Mouse (Mus musculus) regulatory T cell (primary cell): ENCODE data around the gene Ankrd50.

Source experiments
- in situ Hi-C: fragments of 300-600 bp; cut with MboI, MseI; formaldehyde crosslinking; loops from one replicate; pipeline ENCODE4 v1.15.1; 2025; ENCODE audit warnings: high pct_unique_total_duplicates

The Ankrd50 gene

DNA sequence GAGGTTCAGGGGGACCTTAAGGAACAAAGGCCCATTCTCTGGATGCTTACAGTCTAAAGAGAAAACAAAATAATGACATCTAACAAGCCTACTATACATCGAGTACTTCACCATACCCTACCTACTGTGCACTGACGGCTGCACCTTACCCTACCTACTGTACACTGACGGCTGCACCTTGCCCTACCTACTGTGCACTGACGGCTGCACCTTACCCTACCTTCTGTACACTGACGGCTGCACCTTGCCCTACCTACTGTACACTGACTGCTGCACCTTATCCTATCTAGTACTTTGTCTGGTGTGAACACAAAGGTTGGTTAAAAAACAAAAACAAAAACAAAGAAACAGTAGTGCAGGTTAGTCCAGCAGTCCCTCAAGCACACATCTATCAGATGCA is 18.5 kb downstream of the Ankrd50 start:
- in situ Hi-C loops: no loop called here

DNA sequence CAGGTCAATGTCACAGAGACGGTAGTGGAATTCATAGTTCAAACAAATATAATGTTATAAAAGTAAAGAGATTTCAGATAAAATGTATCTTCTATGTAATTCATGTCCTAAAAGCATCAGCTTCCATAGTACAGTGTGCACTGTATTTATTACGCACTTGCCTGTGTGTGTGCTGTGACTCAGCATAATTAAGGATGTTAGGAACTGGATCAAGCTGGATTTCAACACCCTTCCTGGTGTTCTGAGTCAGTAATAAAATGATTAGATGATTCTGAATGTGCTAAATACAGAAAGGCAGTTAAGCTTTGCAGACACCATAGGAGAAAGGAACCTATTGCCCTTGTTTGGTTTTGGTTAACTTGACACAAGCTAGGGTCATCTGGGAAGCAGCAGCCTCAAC is 21.5 kb downstream of the Ankrd50 start:
- in situ Hi-C loops: no loop called here

DNA sequence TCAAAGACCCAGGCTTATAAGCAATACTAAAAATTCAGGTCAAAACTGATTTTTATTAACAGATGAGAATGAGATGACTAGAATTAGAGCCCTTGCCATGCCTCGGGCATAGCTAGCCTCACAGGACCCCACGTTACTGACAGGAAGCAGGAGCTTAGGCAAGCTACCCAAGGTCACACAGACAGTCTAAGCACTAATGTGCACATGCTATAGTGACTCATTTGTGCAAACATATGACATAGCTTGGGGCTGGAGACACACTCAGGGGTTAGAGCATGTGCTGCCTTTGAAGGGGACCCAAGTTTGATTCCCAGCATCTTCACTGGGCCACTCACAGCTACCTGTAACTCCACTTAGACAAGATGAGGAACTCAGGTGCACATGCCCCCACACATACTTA is 22.9 kb downstream of the Ankrd50 start:
- in situ Hi-C loops: no loop called here

DNA sequence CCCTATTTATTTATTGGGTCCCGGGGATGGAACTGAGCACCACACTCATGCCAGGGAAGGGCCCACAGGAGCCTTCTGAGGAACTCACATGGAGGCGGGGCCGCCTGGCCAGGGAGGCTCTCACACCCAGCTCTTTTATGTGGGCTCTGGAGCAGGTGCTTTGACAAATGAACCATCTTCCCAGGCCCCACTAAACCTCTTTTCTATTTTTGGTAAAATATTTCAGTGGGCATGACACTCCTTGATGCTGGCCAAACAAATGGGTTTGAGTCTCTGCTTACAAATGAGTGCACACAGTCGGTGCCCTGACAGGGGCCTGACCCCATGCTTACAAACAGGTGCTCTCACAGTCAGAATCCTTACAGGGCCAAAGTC is 24.4 kb downstream of the Ankrd50 start:
- in situ Hi-C loops: no loop called here

DNA sequence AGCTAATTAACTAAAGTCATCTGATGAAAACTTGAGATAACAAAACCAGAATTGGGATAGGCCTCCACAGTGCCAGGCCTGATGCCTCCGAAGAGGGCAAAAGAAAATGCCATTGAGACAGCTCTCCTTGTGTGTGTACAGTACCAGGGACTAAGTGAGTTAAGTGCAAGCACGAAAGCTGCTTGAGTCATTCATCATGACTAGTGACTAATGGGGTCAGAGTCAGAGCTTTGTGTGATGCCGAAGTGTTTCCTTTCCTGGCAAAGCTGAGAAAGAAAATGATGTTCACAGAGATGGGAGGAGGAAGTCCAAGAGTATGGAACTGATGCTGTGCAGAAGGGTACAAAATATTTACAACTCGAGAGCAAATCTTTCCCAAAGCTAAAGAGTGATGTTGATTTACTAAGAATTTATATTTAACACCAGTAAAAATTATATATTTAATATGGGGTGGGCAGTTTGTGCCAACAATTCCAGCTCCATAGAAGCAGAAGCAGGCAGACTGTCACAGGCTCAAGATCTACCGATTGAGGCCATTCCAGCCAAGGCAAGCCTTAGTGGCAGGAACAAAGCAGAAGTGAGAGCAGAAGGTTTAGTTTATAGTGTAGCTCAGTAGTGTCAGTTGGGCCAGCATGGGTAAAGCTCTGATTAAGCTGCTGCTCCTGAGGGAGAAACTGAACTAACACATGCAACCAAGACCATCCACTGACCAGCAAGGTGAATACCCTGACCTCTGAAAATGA is 25.0 kb downstream of the Ankrd50 start:
- in situ Hi-C loops: no loop called here

DNA sequence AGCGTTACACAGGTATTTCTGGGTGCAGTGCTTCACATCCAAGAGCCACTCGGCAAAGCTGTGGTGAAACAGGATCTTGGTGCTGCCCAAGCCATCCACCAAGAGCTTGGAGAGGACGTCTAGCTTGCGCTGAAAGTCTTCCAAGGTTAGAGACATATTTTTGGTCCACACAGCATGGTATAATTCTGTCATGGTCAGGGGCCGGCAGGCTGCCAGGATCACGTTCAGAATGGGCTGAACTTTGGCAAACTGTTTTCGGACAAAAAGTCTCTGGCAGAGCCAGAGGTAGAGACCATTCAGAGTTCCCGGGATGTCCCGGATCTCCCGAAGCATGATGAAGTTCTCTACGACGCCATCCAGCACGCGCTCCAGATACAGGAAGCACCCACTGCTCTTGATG is 27.6 kb downstream of the Ankrd50 start:
- in situ Hi-C loops: no loop called here

DNA sequence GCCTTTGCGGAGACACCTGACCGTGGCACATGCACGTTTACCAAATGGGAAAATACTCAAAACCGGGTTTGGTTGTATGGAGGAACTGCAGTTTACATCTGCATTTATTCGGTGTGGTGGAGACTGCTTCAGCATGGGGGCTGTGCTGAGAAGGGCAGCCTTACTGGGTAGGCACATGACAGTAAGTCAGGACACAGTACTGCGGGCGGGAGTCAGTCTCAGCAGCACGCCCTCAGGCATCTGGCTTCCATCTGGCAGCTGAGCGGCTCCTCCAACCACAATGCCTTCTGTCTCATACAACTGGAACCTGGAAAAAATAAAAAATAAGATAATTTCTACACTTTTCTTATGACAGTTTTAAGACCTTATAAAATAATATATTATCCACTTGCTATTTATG is 32.4 kb downstream of the Ankrd50 start:
- in situ Hi-C loops: no loop called here

DNA sequence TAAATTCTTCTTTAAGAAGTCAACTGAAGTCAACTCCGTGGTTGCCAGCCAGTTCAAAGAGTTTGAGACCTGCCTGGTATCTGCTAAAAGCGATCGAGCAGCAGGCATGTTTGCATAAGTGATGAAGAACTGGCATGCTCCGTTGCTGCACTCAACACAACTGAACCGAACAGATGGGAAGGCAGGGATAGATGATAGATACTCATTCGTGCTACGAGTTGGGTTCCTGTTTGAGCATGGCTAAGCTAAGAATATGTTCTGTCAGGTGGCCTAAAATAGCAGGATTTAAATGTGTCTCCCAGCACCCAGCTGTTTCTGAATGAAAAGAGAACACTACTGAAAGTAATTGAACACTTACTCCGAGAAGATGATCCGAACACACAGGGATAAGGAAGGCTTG is 38.1 kb downstream of the Ankrd50 start:
- in situ Hi-C loops: no loop called here

DNA sequence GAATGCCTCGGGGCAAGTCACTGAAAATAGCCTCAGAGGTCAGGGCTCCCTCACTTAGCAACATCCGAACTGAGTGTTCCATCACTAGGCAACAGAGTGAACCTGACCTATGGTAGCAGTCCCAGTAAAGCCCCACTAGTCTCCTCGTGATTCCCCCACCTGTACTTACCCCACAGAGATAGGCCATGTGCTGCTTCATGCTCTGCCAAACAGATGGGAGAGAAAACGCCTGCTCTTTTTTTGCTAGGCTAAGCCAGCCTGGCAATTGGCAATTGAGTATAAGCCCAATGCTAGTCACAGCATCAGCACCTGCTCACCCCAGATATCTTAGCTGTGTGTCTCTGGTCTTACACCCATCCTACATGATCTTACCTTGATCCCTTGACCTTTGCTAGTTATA is 40.8 kb downstream of the Ankrd50 start:
- in situ Hi-C loops: no loop called here

DNA sequence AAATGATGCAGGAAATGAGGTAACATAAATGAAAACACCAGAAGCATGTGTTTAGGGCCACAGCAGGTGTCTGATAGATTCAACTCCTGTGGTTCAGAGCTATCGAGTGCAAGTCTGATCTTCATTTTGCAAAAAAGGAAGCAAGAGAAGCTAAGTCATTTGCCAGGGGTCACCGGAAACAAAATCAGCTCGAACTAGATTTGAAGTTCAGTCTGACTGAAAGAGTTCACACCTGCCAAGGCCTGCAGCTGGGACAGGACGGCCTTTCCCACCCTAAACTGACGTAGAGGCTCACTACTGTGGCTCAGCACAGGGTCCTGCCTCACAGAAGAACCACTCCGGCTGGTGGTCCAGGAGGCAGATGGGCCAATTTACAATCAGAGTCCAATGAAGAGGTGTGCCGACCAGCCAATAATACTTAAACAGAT is 44.1 kb downstream of the Ankrd50 start:
- in situ Hi-C loops: no loop called here

DNA sequence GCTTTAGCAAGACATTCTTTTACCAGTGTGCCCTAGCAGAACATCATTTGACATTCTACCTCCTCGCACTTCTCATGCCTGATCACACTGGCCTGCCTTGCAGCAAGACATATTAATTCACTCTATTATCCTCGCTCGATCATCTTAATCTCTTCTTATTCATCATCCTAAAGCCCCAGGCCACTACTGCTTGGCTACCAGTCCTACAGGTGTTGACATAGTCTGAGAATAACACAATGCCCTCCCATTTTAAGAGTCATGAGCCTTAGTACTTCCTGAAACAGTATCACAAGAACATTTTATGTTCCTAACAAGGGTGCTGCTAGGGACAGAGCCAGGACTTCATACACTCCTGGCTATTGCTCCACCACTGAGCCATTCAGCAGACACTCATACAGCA is 48.0 kb downstream of the Ankrd50 start:
- in situ Hi-C loops: no loop called here

DNA sequence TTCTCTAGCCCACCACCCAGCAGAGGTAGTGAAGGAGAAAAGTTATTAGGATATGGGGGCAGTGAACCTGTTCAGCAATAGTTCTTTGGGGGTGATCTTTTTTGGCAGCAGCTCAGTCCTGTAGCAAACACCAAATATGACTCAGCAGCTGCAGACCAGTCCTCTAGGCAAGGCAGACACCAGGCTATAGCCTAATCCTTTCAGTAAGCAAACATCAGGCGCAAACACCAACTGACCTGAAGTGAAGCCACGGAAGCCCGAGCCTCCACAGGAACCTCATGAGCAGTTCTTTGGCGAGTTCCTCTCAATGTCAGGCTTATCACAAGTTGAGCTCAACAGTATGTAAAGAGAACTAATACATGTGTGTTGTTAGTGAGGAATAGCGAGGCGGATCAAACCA is 48.8 kb downstream of the Ankrd50 start:
- in situ Hi-C loops: no loop called here

DNA sequence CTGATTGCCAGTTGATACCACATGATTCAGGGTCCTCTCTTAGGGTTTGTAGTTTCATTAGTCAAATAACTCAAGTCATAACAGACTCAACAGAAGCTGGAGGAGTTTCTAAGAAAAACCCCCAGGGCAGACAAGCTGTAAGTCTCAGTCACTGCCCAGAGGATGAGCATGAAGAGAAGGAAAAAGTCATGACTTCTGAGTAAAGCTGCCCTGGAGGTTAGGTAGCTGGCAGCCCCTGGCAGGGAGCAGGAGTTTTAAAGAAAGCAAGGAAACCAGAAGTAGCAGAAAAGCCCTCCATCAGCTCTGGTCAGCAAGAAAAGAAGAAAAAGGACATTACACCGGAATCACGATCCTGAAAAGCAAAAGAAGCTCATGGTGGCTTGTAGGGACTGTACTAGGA is 50.2 kb downstream of the Ankrd50 start:
- in situ Hi-C loops: no loop called here

DNA sequence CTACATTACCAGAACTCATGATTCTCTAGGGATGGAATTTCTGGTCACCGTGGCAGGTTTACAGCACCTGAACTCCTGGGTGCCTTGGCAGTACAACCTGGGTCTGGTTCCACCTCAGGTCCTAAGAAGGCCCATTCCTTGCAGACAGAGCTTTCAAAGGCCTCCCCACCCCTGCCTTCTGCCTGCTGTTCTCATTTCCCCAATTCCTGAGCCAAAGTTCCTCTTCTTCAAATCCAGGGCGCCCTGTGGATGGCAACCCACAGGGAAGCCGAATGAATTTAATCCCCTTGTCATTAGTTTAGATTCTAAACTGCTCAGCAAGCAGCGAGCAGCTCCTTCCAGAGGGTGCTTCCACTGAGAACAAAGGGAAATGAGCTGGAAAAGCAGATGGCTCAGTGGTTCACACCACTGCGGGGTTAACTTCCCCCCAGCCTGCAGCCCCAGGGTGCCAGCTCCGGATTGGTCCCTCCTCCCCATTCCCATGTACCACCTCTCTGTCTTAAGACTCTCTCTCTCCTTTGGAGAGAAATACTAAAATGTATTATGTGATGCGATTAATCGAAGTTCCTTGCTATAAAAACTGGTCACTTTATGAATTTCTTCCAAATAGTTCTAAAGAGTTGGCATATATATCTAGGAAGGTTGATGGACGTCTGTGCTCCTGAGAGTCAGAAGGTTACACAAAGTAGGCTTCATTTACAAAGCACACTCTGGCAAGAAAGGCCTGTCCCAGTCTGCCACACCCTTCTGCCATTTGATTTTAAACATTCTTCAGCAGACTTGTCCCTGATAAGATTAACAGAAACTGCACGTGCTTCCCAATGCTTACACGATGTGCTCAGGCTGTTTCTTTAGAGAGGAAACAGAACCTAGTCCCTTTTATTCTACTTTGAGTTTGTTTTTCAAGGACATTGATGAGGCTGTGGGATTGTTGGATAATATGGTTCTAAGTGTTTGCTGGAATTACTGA is 50.9 kb downstream of the Ankrd50 start:
- in situ Hi-C loops: no loop called here

DNA sequence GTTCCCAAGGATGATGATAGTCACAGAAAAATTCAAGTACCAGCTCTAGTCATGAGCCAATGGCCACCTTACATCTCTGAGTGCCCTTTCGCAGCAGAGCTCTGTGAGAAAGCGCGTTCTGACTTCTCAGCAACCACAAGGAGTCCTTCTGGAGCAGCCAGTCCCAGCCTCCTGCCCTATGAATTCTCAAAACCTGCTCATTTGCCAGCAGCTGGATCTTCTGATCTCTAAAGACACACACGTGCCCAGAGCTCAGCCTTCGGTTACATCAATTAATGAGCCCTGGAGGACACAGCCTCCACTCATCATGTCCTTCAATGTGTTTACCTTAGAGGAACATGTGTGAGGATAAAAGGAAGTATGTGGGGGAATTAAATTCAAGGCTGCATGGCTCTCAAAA is 53.2 kb downstream of the Ankrd50 start:
- in situ Hi-C loops: no loop called here

DNA sequence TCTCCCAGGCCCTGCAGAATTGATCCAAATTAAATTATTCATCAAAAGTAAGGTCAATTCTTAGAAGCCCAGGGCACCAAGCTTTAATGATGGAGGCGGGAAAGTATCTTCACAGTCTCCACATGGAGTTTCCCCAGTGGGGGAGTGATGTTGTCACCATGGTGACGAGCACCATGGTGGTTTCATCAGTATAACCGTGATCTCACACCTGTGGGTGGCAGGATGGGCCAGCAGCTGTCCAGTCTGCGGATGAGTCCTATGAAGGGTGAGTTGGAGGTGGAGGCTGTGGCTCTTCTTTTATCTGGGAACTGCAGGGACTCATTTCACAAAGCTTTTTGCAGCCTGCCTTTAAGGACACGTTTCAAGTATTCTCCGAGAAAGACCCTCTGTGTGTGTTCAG is 53.6 kb downstream of the Ankrd50 start:
- in situ Hi-C loops: no loop called here

DNA sequence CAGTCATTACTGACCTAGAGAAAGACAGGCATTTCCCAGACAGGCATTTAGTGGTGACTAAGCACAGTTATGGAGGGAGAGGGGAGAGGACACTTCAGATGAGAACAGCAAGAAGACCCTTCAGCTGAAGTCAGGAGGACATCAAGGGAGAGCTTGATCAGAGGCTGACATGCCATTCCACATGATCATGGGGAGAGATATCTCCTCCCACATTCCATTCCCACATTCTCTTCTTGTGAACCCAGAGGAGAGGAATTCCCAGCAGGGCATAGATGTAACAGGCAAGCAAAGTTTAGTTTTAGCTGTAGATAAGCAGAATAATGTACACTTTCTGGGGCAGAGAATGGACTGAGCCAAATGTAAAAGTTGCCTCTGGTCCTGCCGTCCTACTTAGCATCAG is 57.4 kb downstream of the Ankrd50 start:
- in situ Hi-C loops: no loop called here

DNA sequence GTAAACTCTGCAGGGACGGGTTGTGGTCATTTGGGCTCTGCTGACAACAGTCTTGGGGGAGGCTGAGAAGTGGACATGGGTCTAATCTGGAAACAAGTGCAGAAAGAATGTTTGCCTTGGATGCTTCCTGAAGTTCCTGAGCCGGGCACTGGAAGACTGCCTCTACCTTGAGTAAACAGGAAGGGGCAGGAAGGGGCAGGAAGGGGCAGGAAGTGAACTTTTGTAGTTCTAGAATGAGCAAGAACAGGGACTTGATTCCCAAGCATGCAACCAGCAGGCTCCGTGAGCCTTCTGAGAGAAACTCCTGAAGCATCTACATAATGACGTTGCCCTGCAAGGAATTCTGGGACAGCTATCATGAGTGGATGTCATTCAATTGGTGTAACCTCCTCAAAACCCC is 60.7 kb downstream of the Ankrd50 start:
- in situ Hi-C loops: no loop called here

DNA sequence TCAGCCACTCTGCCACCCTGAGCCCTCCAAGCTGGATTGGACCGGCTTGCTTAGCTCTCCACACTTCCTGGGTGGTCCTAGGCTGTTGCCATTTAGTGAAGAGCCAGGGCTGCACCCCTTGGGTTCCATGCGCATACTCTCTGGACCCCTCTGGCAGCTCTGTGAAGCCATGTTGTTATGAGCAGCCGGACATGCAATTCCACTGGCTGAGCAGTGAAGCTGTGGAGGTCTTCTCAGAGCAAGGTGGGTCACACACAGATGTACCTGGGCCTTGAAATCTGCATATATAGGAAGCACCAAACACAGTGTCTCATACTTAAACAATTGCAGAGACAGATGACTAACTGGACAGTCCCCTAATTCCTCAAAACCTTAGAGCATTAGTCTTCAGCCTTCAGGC is 64.7 kb downstream of the Ankrd50 start:
- in situ Hi-C loops: no loop called here

DNA sequence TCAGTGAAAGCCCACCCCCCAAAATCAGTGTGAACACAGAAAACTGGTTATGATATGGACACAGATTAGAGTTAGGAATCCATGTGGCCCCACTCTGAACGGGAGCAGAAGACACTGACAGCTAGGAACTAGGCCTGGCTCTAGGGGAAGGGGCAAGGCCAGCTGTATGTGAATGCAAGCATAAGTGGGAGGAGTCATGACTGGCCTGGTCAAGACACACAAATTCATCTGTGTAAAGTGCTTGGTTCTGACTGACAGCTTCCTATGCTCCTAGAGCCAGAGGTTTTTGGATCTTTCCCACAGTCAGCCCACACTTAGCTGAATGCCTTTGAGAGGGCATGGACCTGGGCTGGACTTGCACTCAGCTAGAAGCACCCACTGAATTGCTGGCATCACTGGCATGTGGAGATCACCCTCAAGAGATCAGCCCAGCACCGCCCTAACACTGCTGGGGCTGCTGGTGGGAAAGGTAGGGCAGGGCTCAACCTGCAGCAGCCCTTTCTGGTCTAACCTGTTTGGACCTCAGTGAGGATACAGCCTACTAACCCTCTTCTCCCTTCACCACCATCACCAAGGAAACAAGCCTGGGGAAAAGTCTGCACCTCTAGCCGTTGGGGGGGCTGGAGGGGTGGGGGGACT is 69.2 kb downstream of the Ankrd50 start:
- in situ Hi-C loops: no loop called here
